Mouse (Mus musculus) adrenal gland, adult 8-10 months (tissue): Measurements from ENCODE around the gene G430095P16Rik. TPM values are rescaled to one million over a fixed set of nuclear protein-coding genes. Genes with fewer than 3 reads are reported as not detected.

ENCODE experiments used
- DNase-seq: peaks from one replicate; pipeline ENCODE4 v3.0.0; 2022
- total RNA-seq, 4 experiments: library from RNA; stranded (reverse); gene quantifications; 2 replicates each; pipeline ENCODE4 v1.2.4; 2022

Gene G430095P16Rik
- total RNA-seq, 4 experiments from 2014 or later, result 0.52 to 0.73 TPM; not detected in 2

DNA sequence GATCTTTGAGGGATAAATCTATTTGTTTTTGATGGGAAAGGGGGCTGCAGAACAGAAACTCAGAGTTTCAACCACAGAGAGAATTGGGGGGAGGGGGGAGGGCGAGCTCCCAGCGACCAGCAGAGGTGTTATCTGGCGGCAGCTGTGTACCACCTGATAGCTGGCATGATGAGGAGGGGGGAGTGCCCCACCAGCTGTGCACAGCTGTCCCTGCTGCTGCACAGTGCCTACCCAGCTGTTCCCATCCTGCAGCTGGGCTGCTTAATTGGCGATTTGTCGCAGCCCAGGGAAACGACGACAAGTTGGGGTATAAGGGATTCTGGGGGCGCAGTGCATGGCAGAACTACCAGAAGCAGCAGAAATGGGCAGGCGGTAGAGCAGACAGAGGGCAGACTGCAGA is 1.9 kb downstream of the G430095P16Rik start:
- DNase-seq, result no peak

DNA sequence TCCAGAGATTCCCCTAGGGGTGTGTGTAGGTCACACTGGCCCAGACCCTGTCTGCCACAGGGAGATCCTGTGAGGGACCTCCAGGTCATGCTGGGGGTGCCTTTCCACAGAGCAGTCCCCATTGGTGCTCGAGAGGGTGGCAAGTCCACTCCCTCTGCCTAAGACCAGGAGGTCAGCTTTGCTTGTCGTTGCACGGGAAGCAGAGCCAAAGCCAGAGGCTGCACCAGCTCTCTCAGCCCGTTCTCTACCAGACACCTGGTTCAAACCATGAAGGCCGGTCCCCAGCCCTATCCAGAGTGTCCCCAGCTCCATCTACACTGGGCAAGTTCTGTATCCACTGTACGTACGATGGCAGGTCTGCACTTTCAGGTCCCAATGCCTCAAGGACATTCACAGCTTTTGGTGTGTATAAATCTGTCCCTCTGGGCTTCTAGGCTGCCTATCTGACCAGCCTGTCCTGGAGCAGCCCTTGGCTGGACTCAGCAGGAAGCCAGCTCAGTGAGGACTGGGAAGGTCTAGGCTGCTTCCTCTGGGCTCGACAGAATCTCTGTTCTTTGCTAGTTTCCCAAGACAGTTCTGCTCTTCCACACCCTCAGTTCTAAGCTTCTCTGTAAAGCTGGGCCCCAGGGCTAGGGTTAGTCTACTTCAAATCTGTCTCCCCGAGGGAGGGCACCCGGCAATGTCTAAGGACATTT is 2.6 kb downstream of the G430095P16Rik start:
- no peak for DNase-seq

DNA sequence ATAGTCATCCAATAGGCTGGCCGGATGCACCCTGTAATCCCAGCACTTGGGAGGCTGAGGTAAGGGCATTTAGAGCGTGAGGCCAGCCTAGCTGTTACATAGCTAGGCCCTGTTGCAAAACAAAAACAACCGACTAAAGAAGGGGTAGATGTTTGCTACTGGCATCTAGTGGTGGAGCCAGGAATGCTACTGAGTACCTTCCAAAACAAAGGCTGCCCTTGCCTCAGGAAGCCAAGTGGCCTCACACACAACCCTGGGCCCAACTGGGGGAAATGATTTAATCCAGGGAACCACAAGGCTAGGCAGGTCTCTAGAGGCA is 3.1 kb downstream of the G430095P16Rik start:
- DNase-seq, result no peak

DNA sequence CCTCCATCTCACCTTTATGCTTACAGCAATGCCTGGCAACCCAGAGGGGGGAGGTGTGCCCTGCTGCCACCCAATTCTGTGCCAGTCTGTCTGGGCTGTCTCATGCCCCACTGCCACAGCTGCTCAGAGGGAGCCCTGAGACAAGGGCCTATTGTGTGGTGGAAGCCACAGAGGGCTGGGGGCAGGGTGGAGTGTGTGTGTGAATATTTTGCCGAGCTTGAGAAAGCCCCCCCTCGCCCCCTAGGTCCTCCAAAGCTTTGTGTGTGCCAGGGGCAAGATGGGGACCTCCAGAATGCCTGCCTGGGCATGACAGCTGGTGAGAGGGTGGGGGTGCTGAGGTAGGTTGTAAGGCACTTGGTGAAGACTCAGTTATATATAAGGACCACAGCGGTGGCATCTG is 5.7 kb downstream of the G430095P16Rik start:
- DNase-seq, result no peak

DNA sequence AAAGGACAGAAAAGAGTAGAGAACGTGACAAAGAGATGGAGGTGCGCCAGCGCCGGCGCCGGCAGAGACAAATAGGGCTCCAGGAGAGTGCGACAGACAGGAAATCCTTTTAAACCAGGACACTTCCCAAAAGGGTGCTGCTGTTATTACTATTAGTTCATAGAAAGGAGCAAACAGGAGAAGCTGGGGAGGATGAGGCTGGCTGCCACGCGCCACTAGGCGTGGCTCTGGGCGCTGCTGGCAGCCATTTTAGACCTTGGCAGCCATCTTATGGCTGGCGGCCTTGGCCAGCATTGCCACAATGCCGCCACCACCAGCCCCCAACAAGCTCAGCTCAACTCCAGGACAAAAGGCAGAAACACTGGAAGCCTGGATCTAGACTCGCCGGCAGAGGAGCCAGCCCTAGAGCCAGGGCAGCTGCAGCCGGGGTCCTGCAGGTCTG is 7.1 kb downstream of the G430095P16Rik start:
- DNase-seq, result no peak

DNA sequence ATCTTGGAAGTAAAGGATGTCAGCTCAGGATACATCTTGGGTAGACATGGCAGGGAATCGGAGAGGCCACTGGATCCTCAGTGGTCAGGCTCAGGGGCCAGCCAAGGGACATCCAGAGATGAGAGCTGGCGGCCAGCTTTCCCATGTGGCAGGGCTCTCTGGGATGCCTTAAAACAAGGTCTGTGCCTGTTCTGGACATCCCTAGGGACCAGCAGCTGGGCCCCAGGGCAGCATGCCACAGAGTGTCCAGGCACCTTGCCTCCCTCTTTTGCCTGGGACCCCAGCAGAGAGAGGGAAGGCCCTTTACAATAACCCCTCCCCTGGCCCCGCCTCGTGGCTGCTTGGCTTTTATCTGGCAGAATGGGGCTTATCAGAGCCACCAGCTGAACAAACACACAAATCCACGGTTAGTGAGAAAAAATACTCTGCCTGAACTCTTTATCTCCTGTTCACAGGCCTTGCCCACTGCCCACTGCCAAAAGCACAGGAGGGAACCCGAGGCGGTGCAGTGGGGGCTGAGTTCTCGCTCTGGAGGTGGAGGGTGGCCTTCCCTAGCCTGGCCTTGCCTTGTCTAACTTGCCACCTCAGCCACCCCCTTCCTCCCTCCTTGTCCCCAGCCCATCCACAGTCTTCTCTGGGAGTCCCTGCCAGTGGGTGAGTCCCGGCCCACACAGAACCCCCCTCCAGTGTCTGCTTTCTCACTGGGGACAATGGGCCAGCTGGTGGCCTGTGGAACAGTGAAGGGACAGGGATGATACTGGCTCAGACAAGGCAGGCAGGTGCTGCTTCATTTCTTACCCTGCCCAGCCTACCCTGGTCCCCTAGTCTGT is 7.9 kb downstream of the G430095P16Rik start:
- no peak for DNase-seq

DNA sequence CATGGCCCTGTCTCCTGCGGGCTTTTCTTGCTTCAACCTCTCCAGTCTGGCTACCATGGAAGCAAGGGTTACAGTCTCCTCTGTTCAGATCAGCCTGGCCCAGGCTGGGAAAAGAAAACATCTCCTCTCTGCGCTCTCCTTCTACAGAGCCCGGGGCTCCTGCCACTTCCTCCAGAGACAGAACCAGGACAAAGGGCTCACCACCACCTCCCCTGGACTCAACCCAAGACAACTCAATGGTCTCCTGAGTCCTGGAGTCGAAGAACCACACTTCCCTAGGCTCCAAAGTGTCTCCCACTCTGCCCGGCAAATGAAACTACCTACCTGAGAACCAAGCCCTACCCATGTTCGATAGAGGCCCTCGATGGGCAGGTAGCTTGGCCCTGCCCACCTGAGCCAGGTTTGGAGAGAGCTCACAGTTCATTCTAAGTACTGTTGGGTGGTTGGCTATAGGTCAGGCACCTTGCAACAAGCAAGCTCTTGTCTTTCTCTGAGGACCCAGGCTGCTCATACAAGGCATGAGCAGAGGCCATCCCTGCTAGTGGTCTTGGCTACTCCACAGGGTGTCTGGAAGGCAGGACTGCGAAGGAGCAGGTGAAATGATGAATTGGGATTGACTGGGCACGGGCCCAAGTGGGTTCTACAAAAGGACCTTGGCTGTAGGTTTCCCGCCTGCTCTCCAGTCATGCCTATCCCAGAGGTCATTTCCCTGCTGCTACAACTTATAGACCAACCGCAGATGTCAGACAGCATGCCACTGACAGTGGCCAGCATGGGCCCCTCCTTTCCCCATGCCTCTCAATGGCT is 8.8 kb downstream of the G430095P16Rik start:
- DNase-seq, result no peak

DNA sequence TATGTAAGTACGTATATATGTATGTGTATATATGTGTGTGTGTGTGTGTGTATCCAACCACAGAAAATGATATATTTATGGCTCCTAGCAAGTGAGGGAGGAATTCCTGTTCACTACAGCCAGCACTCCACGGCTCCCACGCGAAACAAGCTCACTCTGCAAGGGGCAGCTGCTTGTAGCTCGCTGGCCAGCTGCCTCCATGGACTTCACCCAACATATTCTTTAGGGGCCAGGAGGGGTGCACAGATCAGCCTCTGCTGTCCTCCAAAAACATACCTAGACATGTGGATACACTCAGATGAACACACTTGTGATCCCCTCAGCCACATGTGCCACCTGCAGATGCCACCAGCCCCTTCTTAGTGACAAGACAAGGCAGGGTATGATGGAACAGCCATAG is 9.7 kb downstream of the G430095P16Rik start:
- no peak for DNase-seq

DNA sequence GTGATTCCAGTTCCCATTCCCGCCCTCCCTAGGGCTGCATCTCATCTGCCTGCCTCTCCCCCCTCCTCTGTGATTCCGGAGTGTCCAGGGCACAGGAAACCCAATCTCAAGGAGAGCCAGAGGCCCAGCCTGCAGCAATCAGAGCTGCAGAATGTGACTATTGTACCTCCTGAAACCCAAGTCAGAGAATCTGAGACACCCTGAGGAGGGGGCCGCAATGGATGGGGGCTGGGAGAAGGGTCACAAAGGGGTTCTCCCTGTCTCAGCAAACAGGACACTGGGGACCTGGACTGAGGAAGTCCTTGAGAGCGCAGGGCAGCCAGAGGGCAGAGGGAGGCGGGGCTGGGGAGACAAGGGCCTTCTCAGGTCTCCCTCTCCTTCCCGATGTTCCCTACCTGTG is 10.2 kb downstream of the G430095P16Rik start:
- DNase-seq, result no peak

DNA sequence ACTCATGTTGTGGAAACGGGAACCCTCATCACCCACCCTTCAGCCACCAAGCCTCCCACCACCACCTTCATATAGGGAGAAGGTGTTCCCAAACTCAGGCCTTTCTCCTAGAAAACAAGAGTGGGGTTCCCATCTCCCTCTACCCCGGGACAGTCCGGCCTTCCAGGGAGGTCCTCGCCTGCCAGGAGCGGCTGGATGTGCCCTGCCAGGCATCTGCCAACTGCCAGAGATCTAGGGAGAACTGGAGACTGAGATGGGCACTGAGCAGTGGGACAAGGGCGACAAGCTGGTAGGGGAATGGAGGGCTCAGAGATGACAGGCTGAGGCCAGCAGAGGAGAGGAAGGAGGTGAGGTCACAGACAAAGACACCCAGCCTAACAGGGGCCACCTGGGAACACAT is 11.2 kb downstream of the G430095P16Rik start:
- DNase-seq, result no peak

DNA sequence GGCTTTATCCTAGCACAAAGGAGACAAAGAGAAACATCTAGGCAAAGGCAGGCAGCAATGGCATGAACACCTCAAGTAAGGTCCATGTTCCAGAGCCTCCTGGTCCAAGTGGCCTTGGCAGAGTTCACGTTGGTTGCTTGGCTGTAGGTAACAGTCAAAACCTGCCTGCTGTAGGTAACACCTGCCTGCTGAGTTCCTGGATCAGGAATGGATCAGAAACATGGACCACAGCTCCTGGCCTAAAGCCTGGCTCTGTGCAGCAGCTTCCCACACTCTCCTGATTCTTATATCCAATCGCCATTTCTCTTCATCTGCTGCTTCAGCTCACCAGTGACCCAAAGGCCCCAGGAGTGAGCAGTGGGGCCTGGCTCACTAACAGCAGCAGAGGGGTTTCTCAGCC is 11.9 kb downstream of the G430095P16Rik start:
- DNase-seq, result no peak

DNA sequence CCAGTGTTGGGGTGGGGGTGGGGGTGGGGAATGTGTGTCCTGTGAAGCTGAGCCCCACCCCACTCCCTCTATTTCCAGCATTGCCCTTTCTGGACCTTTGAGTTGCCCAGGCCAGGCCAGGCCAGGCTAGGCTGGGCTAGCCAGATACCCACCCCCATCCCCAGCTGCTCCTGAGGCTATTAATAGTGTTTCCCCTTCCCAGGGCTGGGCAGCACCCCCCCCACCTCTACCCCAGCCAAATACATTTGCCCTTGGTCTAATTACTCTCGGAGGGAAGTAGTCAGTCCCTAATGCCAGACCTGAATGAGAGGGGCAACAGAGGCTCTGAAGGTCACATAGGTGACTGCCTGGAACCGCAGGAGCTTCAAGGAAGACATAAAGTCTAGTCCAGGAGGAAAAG is 12.8 kb downstream of the G430095P16Rik start:
- DNase-seq, result no peak

DNA sequence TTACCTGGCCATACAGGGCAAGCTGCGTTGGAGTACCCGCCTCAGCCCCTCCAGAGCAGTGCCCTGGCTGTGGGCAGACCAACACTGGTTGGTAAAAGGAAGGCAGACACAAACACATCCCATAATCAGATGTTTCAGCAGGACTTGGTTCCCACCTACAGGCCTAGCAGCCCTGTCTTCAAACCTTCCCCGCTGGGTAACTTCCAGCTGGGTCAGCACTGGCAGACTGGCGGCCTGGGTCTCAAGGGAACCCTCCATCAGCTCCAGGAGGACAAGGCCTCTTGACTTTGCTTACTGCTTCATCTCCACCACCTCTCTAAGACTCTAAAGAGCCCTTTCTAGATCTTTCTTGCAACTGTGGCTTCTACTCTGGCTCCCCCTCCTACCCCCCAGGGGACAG is 13.7 kb downstream of the G430095P16Rik start:
- no peak for DNase-seq

DNA sequence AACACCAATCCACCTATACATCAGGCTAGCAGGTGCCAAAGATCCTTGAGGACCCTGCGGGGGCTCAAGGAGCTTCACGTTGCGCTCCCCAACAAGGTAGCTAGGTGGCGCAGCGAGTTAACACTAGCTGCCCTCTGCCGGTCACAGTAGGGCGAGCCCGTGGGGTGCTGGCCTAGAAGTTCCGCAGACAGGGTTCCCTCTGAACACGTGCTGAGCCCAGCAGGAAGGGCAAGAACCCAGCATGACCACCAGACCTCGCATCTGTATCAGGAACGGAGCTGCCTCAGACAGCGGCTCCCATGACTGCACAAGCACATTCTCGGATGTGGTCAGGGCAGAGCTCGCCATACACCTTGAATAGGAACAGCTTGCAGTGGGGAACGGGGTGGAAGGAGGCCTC is 14.8 kb downstream of the G430095P16Rik start:
- DNase-seq, result peak; percentile 48

DNA sequence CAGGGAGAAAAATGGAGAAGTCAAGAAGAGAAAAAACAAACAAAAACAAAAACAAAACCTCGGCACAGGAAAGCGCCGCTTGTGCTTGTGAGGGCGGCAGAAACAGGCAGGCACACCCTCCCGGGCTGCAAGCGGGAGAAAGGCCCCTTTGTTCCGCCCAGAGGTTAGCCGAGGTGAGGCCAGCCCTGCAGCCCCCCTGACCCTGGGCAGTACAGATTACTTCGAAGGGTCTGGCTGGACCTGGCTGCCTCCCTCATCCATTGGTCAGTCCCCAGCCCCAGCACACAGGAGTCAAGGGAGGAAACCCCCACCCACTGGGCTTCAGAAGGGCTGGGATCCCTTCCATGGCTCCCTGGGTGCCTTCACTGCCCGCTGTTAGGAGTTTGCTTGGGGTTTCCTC is 15.5 kb downstream of the G430095P16Rik start:
- no peak for DNase-seq

DNA sequence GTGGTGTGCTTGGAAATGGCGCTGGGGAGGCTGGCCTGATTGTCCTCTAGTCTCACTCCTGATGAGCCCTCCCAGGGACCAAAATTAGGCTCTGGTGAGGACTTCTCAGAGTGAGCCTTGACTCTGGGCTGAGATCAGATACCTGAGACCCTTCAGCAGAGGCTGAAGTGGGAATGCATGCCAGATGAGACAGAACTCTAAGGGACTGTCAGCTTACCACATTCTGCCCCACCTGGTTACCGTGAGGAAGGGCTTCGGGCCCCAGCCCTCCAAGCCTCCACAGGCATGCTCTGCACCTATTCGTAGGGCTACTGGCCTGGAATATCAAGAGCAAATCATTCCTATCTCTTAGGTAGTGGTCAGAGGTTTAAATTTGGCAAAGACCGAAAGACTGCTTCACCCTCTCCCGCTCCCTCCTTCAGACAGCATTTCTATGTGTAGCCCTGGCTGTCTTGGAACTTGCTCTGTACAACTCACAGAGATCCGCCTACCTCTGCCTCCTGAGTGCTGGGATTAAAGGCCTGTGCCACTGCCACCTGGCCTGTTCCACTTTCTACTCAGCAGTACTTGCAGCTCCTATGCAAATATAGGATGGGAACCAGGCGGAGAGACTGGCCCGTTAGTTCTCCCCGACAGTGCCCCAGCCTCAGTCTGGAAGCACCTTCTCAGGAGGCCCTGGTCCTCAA is 16.1 kb downstream of the G430095P16Rik start:
- DNase-seq, result no peak

DNA sequence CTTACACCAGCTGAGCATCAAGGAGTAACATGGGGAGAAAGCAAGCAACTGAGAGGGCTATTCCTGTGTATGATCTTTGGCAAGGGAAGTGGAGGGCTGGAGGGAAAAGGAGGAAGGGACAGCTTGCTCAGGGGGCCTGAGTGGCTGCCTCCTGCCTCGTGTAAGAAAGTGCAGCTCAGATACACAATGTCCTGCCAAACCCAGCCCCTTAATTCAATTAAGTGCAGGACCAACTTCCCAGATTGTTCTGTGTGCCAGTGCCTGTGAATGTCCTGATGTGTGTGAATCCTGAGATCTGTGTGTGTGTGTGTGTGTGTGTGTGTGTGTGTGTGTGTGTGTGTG is 16.6 kb downstream of the G430095P16Rik start:
- no peak for DNase-seq

DNA sequence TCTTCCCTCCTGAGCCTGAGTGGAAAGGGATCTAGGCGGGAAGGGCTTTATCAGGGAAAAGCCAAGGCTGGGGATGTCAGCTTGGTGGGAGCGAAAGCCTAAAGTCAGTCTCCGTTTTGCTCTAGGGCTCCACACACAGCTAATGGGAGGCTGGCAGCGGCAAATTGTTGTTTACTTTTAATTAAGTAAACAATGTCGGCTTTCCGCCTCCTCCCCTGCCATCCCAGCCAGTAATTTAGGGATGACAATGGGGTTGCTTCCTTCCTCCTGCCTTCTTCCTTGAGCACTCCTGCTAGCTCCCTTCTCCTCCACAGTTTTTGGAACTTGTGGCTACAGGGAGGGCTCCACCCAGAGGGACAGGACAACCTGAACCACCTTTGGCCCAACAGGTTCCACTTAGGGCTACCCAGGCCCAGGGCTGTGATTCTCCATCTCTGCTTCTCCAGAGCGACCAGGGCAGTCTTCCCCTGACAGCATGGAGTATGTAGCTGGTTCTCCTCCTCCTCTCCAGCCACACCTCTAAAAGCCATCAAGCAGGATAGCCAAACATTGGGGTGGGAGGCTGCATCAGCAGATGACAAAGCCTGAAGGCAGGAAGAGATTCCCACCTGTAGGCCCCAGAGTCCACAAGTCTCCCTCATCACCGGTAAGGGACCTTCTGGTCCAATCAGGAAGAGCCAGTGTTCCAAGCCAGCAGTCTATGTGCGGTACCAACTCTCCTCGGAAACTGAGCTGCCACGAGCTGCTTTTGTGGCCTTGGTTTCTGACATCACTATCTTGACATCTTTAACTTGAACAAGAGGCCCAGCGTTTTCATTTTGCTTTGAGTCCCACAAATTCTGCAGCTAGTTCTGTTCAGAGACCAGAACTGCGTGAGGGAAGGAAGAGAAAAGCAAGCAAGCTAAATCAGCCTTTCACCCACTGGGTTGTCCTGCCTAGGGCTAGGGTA is 18.4 kb downstream of the G430095P16Rik start:
- no peak for DNase-seq

DNA sequence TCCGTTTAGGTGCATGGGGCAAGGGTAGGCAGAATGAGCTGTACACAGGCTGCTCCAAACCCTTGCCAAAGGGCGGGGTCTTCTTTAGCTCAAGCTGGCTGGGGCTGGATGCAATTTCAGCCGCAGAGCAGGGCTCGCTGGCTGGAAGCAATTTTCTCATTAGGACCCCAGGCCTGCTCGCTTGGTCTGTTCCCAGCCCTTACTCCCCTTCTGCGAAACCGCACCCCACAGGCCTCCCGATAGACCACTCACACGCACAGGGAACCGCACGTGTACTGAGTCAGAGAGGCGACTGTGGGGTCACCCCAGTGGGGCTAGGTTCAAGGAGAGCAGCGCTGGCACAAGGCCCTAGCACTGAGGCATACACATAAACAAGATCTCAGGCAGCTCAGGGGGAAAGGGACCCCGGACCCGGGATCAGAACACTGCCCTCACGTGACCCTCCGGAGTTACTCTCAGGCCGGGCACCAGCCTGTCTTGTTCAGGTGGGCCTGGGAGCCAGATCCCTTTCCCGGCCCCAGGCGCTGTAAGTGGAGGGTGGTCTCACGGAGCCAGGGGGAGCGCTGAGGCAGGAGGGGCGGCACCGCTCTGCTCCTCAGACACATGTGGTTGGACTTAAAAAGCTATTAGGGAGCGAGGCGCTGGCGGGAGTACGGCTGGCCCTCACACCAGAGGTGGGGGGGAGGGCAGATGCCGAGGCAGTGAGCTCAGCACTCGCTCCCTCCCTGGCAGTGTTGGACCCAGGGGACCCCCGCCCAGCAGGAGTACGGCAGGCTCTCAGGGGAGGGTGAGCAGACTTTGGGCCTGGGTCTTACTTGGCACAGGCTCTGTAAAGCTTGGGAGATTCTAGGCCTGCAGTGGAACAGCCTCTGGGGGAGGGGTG is 19.6 kb downstream of the G430095P16Rik start:
- no peak for DNase-seq

DNA sequence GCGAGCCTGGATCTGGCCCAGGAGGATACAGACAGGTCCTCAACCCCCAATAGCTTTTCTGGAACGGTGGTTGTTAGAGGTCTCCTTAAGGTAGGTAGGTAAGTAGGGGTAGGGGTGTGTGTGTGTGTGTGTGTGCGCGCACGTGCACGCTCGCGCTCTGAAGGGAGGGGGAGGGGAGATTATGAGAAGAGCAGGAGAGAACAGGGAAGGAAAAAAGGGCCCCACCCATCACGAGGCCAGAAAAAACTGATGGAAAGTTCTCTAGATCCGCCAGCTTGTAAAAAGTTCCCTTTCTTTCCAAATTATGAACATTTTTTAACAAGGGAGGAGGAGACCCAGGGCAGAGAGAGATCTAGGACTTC is 20.2 kb downstream of the G430095P16Rik start:
- DNase-seq, result no peak
